12 mouse cellular contexts compared by ENCODE assay signal in the genomic region with DNA sequence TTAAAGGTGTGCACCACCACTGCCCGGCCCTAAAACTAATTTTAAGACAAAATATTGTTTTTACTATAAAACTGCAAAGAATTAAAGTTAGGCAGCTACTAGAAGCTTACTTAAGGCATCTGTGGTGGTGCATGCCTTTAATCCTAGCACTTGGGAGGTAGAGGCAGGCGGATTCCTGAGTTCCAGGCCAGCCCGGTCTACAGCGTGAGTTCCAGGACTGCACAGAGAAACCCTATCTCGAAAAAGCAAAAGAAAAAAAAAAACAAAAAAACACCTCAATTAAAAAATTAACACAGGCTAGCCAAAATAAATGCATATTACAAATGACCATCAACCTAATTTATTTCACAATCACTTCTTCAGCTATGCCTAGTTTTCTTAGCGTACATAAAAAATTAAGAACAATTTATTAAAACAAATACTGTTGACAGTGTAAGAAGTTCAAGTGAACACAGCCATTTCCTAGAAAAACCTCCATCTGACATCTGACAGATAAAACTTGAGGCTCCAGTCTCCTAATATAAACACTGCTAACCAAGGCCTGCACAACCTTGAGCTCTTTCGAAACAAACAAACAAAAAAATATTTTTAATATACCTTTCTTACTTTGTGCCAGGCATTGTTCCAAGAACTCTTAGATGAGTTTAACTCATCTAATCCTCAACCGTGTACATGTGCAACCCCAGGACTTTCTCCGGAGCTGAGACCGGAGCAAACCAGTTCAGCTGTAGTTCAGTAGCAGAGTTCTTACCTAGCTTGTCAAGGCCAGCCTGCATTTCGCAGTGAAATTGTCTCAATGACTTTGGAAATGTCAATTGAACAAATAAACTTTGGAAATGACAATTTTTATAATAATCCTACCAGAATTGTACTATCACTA. TPM values are rescaled to one million over a fixed set of nuclear protein-coding genes. Genes with fewer than 3 reads are reported as not detected.
DNase-seq lines count a peak whose midpoint lies in the region; ATAC-seq lines count a peak whose summit lies in the region.
"Had no signal": no experiment of that assay in that cellular context is flagged by ENCODE, and none has a peak within 500 bp of the region (broad histone marks: within the 10 kb centered on the region; RNA-seq: fewer than 3 reads in every experiment).

No protein-coding gene starts in this region.

- H3K36me3 ChIP-seq in hindbrain, embryonic 13.5 days: 0 out of 2 replicates have a peak, but pooled peaks cover 10% of the 10 kb centered on the region
- H3K36me3 ChIP-seq in heart, embryonic 10.5 days: peaks cover 9% of the 10 kb centered on the region

- 95% methylated on average over 11 of the region's 11 CpGs for WGBS in hindbrain, embryonic 13.5 days
- WGBS in heart, embryonic 10.5 days: 82% methylated on average over 11 of the region's 11 CpGs

- peak; percentile 16 for DNase-seq in adrenal gland, postnatal 14 days
- DNase-seq in adrenal gland, adult 18-20 months (ENCODE audit: low spot score in 2 of 2): no peak
- peak; percentile 56 to 74 for DNase-seq in kidney, postnatal 25 days
- DNase-seq in heart, embryonic 10.5 days (ENCODE audit: low spot score): no peak
- DNase-seq: cerebellum, postnatal 25 days; heart, postnatal 14 days; lung, embryonic 14.5 days had no signal

- no peaks in the 10 kb centered on the region for H3K9me3 ChIP-seq in hindbrain, embryonic 13.5 days
- H3K9me3 ChIP-seq in heart, embryonic 10.5 days: 0 out of 2 replicates have a peak, but pooled peaks cover 3% of the 10 kb centered on the region

- H3K4me3 ChIP-seq in hindbrain, embryonic 13.5 days: no peak overlapping the region
- H3K4me3 ChIP-seq in heart, embryonic 10.5 days: no peak overlapping the region

- no peak overlapping the region for H3K4me2 ChIP-seq in hindbrain, embryonic 13.5 days
- H3K4me2 ChIP-seq: lung, embryonic 14.5 days had no signal

- H3K27ac ChIP-seq in hindbrain, embryonic 13.5 days: no peak overlapping the region
- no peak overlapping the region for H3K27ac ChIP-seq in heart, embryonic 10.5 days
- H3K27ac ChIP-seq: stomach, postnatal 0 days had no signal

- H3K27me3 ChIP-seq in hindbrain, embryonic 13.5 days: no peaks in the 10 kb centered on the region
- no peaks in the 10 kb centered on the region for H3K27me3 ChIP-seq in heart, embryonic 10.5 days (ENCODE audit: insufficient read depth, poor library complexity, severe bottlenecking)

- ATAC-seq in common myeloid progenitor, adult 5-6 weeks (replicated peaks; ENCODE audit: low read depth, poor library complexity, severe bottlenecking): peak; percentile 50; the same call in 1 of the 2 replicates
- ATAC-seq in megakaryocyte progenitor cell, adult 5-6 weeks (replicated peaks; ENCODE audit: poor library complexity): peak; percentile 60
- ATAC-seq in hindbrain, embryonic 13.5 days (ENCODE audit: low FRiP score): no peak
- no peak for ATAC-seq in cerebellum, adult (ENCODE audit: insufficient number of reproducible peaks, low FRiP score, low TSS enrichment)

- H3K4me1 ChIP-seq in hindbrain, embryonic 13.5 days (replicated peaks): peaks cover 7% of the 10 kb centered on the region
- H3K4me1 ChIP-seq in heart, embryonic 10.5 days: no peaks in the 10 kb centered on the region; the same call in 1 of the 2 replicates

- H3K9ac ChIP-seq in hindbrain, embryonic 13.5 days: no peak overlapping the region
- H3K9ac ChIP-seq: lung, embryonic 14.5 days had no signal

RNA-seq across cellular contexts. Expression of gene Xpr1, which starts 9.3 kb away (rescaled TPM):
- total RNA-seq in adrenal gland, postnatal 14 days (2021): 40.9 and 41.8 TPM in 2 replicates
- 10 to 100 TPM; 31.6 to 43.2 TPM for total RNA-seq in adrenal gland, adult 18-20 months (2021)
- 29.2 and 34.1 TPM in 2 replicates for total RNA-seq in common myeloid progenitor, adult 5-6 weeks (2017)
- total RNA-seq in megakaryocyte progenitor cell, adult 5-6 weeks (2015): 38.0 and 38.6 TPM in 2 replicates
- 12.8 and 16.1 TPM in 2 replicates for total RNA-seq in megakaryocyte progenitor cell, adult 5-6 weeks (2017)
- 44.9 and 47.3 TPM in 2 replicates for polyA plus RNA-seq in hindbrain, embryonic 13.5 days (2015; fragmentation: Nextera tagmentation; extraction: Ambion mirVana)
- polyA plus RNA-seq in heart, embryonic 10.5 days (2016; fragmentation: Nextera tagmentation; extraction: Ambion mirVana): 8.6 and 9.6 TPM in 2 replicates

Comparison
In these comparisons a context has a peak if more than half of its experiments do, and no peak if none do; other contexts are left out.
1. DNase-seq: peak in adrenal gland, postnatal 14 days (single experiment) and kidney, postnatal 25 days (2 of 2); none in adrenal gland, adult 18-20 months (0 of 2) and heart, embryonic 10.5 days (single experiment).
2. ATAC-seq: peak in common myeloid progenitor, adult 5-6 weeks (single experiment) and megakaryocyte progenitor cell, adult 5-6 weeks (single experiment); none in hindbrain, embryonic 13.5 days (single experiment) and cerebellum, adult (single experiment).